ENCODE assay signal across 11 mouse cellular contexts in genomic region chr9:56534727-56535126, GRCm38 (mm10).
DNase-seq lines count a peak whose midpoint lies in the region; ATAC-seq and TF ChIP-seq lines count a peak whose summit lies in the region.
"Had no signal": no experiment of that assay in that cellular context is flagged by ENCODE, and none has a peak within 500 bp of the region (broad histone marks: within the 10 kb centered on the region; RNA-seq: fewer than 3 reads in every experiment).

No protein-coding gene starts in this region.

- H3K4me1 ChIP-seq in midbrain, postnatal 0 days (ENCODE audit: insufficient read depth, low read length) = 0 out of 2 replicates have a peak, but pooled peaks cover 4% of the 10 kb centered on the region

- intact Hi-C loops in left cerebral cortex, adult 2 months (cut with DNase I) = no loop called here
- intact Hi-C loops in left cerebral cortex, postnatal 10 days (cut with DNase I) = no loop called here

- no peaks in the 10 kb centered on the region for H3K9me3 ChIP-seq in midbrain, postnatal 0 days (ENCODE audit: low read length)

- H3K4me3 ChIP-seq in left cerebral cortex, adult 2 months = no peak overlapping the region
- H3K4me3 ChIP-seq in midbrain, postnatal 0 days (ENCODE audit: low read depth, low read length) = no peak overlapping the region

- no peaks in the 10 kb centered on the region for H3K36me3 ChIP-seq in midbrain, postnatal 0 days (ENCODE audit: insufficient read depth, low read length)

- H3K27me3 ChIP-seq in midbrain, postnatal 0 days (ENCODE audit: insufficient read depth, low read length) = no peaks in the 10 kb centered on the region

- H3K9ac ChIP-seq in midbrain, postnatal 0 days (replicated peaks; ENCODE audit: low read length, poor library complexity, severe bottlenecking) = no peak overlapping the region

- H3K4me2 ChIP-seq in midbrain, postnatal 0 days (ENCODE audit: low read depth, low read length, poor library complexity, severe bottlenecking) = no peak overlapping the region

- no peak overlapping the region for H3K27ac ChIP-seq in left cerebral cortex, adult 2 months
- H3K27ac ChIP-seq in midbrain, postnatal 0 days (ENCODE audit: low read depth, low read length) = no peak overlapping the region

- WGBS in midbrain, postnatal 0 days = 56% methylated on average over 7 of the region's 7 CpGs

- TF ChIP-seq POLR2A in brain, embryonic 14.5 days (IDR thresholded peaks at IDR 0.05; ENCODE audit: borderline replicate concordance, extremely low read depth, insufficient read depth, insufficient read length, poor library complexity, severe bottlenecking) = no peak

- TF ChIP-seq CTCF in left cerebral cortex, adult 2 months (IDR thresholded peaks at IDR 0.05) = peak; percentile 2; the same call in 1 of the 2 replicates
- no peak for TF ChIP-seq CTCF in brain, embryonic 14.5 days (IDR thresholded peaks at IDR 0.05; ENCODE audit: borderline replicate concordance, extremely low read depth, insufficient read depth, insufficient read length)
- TF ChIP-seq CTCF in midbrain, postnatal 0 days (IDR thresholded peaks at IDR 0.05) = peak; percentile 42

- ATAC-seq in midbrain, postnatal 0 days (ENCODE audit: low FRiP score) = no peak

- peak; percentile 28 for DNase-seq in embryo, embryonic 10 days (ENCODE audit: low spot score)
- no peak for DNase-seq in embryo, embryonic 9.5 days (ENCODE audit: extremely low spot score)
- DNase-seq in left cerebral cortex, adult 2 months (ENCODE audit: extremely low spot score in 1 of 2, low spot score in 2 of 2) = no peak
- DNase-seq in left cerebral cortex, adult 8-10 months (ENCODE audit: low spot score in 2 of 2) = no peak
- peak; percentile 37 for DNase-seq in brain, embryonic 14.5 days (ENCODE audit: low read depth)
- no peak for DNase-seq in midbrain, postnatal 0 days (ENCODE audit: low spot score)
- no peak for DNase-seq in left cerebral cortex, postnatal 10 days (ENCODE audit: extremely low spot score in 1 of 2, low spot score in 2 of 2)
- no peak for DNase-seq in right cerebral cortex, postnatal 4 days
- DNase-seq: adrenal gland, postnatal 14 days; kidney, adult 11 months; lung, postnatal 14 days had no signal

Comparison
In these comparisons a context has a peak if more than half of its experiments do, and no peak if none do; other contexts are left out.
1. DNase-seq: peak in embryo, embryonic 10 days (single experiment) and brain, embryonic 14.5 days (single experiment); none in embryo, embryonic 9.5 days (single experiment), left cerebral cortex, adult 2 months (0 of 2), left cerebral cortex, adult 8-10 months (0 of 2), midbrain, postnatal 0 days (single experiment), left cerebral cortex, postnatal 10 days (0 of 2) and right cerebral cortex, postnatal 4 days (single experiment).